Mouse (Mus musculus): ENCODE results near the gene Mob4. TPM values are rescaled to one million over a fixed set of nuclear protein-coding genes. Genes with fewer than 3 reads are reported as not detected.

The Mob4 gene
- polyA plus RNA-seq, 1 experiment: 45.4 TPM

DNA sequence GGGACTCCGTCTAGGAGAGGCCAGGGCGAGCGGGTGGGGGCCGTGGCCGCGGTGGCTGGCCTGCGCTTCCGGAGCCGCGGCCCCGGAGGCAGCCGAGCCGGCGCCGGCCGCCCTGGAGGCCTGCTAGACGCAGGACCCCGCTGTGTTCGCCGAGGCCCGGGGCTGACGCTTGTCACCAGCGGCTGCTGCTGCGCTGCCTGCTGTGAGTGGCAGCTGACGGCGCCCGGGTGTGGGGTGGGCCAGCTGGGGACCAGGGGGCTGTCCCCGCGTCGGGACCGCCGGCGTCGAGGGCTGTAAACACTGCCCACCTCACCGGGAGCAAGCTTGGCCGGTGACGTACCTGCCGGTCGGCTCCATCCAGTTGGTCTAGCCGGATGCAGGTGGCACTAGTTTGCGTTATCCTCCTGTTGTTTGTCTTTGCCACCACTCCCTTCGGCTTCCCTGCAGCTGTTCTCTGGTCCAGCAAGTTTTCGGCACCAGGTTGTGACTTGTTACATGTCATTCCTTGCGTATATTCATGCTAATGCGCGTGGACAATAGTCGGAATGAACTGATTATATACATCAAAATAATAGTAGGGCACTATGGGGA is 488 bp downstream of the Mob4 start:
- H3K4me3 ChIP-seq (ENCODE audit: insufficient read depth, low read length): peak overlapping the region; percentile 97
- peaks cover 12% of the 10 kb centered on the region for H3K4me1 ChIP-seq (ENCODE audit: control insufficient read depth, insufficient read depth, low read length)
- H3K27ac ChIP-seq (ENCODE audit: insufficient read depth, low read depth, low read length): peak overlapping the region; percentile 80
- TF ChIP-seq CTCF (IDR thresholded peaks at IDR 0.05; ENCODE audit: low read depth, low read length): no peak
- TF ChIP-seq POLR2A (IDR thresholded peaks at IDR 0.05; ENCODE audit: borderline replicate concordance, low read depth, low read length): no peak

GRCm38 (mm10) chr1:55132308-55132707 is 1.3 kb downstream of the Mob4 start:
- TF ChIP-seq POLR2A (IDR thresholded peaks at IDR 0.05; ENCODE audit: borderline replicate concordance, low read depth, low read length) (no peak), CTCF (IDR thresholded peaks at IDR 0.05; ENCODE audit: low read depth, low read length) (no peak)
- Histone ChIP-seq H3K4me3 (ENCODE audit: insufficient read depth, low read length) (peak overlapping the region; percentile 97; the same call in 1 of the 2 replicates), H3K27ac (ENCODE audit: insufficient read depth, low read depth, low read length) (no peak overlapping the region), H3K4me1 (ENCODE audit: control insufficient read depth, insufficient read depth, low read length) (peaks cover 12% of the 10 kb centered on the region)

- Histone ChIP-seq H3K4me3 (ENCODE audit: insufficient read depth, low read length) (no peak overlapping the region), H3K27ac (ENCODE audit: insufficient read depth, low read depth, low read length) (no peak overlapping the region), H3K4me1 (ENCODE audit: control insufficient read depth, insufficient read depth, low read length) (peaks cover 12% of the 10 kb centered on the region)
- TF ChIP-seq CTCF (IDR thresholded peaks at IDR 0.05; ENCODE audit: low read depth, low read length) (no peak), POLR2A (IDR thresholded peaks at IDR 0.05; ENCODE audit: borderline replicate concordance, low read depth, low read length) (no peak)
Observed at GRCm38 (mm10) chr1:55133173-55133572, 2.1 kb downstream of the Mob4 start.

- Histone ChIP-seq H3K4me3 (ENCODE audit: insufficient read depth, low read length) (no peak overlapping the region), H3K4me1 (ENCODE audit: control insufficient read depth, insufficient read depth, low read length) (peaks cover 12% of the 10 kb centered on the region), H3K27ac (ENCODE audit: insufficient read depth, low read depth, low read length) (no peak overlapping the region)
- no peak for TF ChIP-seq CTCF (IDR thresholded peaks at IDR 0.05; ENCODE audit: low read depth, low read length)
- no peak for TF ChIP-seq POLR2A (IDR thresholded peaks at IDR 0.05; ENCODE audit: borderline replicate concordance, low read depth, low read length)
Observed at GRCm38 (mm10) chr1:55134301-55134700, 3.3 kb downstream of the Mob4 start.

DNA sequence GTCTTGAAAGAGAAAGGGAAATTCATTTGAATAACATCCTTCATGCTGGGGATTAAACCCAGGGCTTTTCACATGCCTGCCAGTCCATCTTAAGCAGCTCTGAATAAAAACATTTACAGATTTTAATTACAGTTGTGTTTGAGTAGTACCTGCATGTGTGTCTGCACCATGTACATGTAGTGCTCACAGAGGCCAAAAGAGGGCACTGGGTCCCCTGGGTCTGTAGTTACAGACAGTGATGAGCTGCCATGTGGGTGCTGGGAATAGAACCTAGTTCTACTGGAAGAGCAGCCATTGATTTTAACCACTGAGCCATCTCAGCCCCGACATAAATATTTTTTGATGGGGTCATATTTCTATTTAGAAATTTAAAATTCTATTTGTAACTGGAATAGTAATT is 4.8 kb downstream of the Mob4 start:
- no peak for TF ChIP-seq POLR2A (IDR thresholded peaks at IDR 0.05; ENCODE audit: borderline replicate concordance, low read depth, low read length)
- no peak for TF ChIP-seq CTCF (IDR thresholded peaks at IDR 0.05; ENCODE audit: low read depth, low read length)
- no peak overlapping the region for H3K27ac ChIP-seq (ENCODE audit: insufficient read depth, low read depth, low read length)

GRCm38 (mm10) chr1:55144338-55144737 is 13.3 kb downstream of the Mob4 start:
- H3K4me3 ChIP-seq (ENCODE audit: insufficient read depth, low read length): no peak overlapping the region
- TF ChIP-seq CTCF (IDR thresholded peaks at IDR 0.05; ENCODE audit: low read depth, low read length) (no peak), POLR2A (IDR thresholded peaks at IDR 0.05; ENCODE audit: borderline replicate concordance, low read depth, low read length) (no peak)
- H3K27ac ChIP-seq (ENCODE audit: insufficient read depth, low read depth, low read length): no peak overlapping the region
- H3K4me1 ChIP-seq (ENCODE audit: control insufficient read depth, insufficient read depth, low read length): peaks cover 2% of the 10 kb centered on the region; the same call in 1 of the 2 replicates

More for the DNA sequence above, 4.8 kb downstream of the Mob4 start:
- peaks cover 12% of the 10 kb centered on the region for H3K4me1 ChIP-seq (ENCODE audit: control insufficient read depth, insufficient read depth, low read length)
- no peak overlapping the region for H3K4me3 ChIP-seq (ENCODE audit: insufficient read depth, low read length)

DNA sequence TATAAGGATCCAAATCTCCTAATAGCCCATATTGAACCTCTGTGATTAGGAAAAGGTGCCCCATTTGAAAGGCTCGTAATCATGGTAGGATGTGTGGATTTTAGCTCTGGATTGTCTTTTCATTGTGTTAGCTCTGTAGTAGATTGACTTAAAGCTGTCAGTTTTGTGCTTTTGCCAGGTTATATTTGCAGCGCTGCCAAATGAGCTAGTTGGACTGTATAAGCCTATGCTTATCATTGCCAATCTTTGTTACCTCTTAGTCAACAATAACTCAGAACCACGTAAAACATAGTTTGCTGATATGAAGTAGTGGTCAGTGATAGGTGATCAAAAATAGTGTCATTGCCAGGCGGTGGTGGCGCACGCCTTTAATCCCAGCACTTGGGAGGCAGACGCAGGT is 14.5 kb downstream of the Mob4 start:
- Histone ChIP-seq H3K4me3 (ENCODE audit: insufficient read depth, low read length) (no peak overlapping the region), H3K4me1 (ENCODE audit: control insufficient read depth, insufficient read depth, low read length) (peaks cover 2% of the 10 kb centered on the region; the same call in 1 of the 2 replicates), H3K27ac (ENCODE audit: insufficient read depth, low read depth, low read length) (no peak overlapping the region)
- no peak for TF ChIP-seq CTCF (IDR thresholded peaks at IDR 0.05; ENCODE audit: low read depth, low read length)
- TF ChIP-seq POLR2A (IDR thresholded peaks at IDR 0.05; ENCODE audit: borderline replicate concordance, low read depth, low read length): no peak

- Histone ChIP-seq H3K4me3 (ENCODE audit: insufficient read depth, low read length) (no peak overlapping the region), H3K27ac (ENCODE audit: insufficient read depth, low read depth, low read length) (no peak overlapping the region), H3K4me1 (ENCODE audit: control insufficient read depth, insufficient read depth, low read length) (no peaks in the 10 kb centered on the region)
- TF ChIP-seq CTCF (IDR thresholded peaks at IDR 0.05; ENCODE audit: low read depth, low read length) (no peak), POLR2A (IDR thresholded peaks at IDR 0.05; ENCODE audit: borderline replicate concordance, low read depth, low read length) (no peak)
Observed at GRCm38 (mm10) chr1:55157329-55157728, 26.3 kb downstream of the Mob4 start.

GRCm38 (mm10) chr1:55158211-55158610 is 27.2 kb downstream of the Mob4 start:
- TF ChIP-seq POLR2A (IDR thresholded peaks at IDR 0.05; ENCODE audit: borderline replicate concordance, low read depth, low read length) (no peak), CTCF (IDR thresholded peaks at IDR 0.05; ENCODE audit: low read depth, low read length) (no peak)
- no peak overlapping the region for H3K4me3 ChIP-seq (ENCODE audit: insufficient read depth, low read length)
- H3K4me1 ChIP-seq (ENCODE audit: control insufficient read depth, insufficient read depth, low read length): no peaks in the 10 kb centered on the region
- no peak overlapping the region for H3K27ac ChIP-seq (ENCODE audit: insufficient read depth, low read depth, low read length)

DNA sequence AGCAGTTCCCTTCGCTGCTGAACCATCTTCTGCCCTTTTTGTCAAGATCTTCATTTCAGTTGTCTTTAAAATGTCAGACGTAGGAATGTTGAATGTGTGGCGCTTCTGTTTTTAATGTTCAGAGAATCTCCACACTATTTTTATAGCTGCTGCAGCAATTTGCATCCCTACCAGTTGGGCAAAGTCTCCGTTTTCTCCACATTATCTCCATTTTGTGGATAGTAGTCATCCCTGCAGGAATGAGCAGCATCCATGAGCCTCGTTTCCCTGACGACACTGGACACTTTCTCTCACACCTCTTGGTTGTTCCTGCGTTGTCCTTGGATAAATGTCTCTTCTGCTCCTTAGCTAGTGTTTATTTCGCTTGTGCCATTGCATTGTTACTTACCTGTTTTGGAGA is 27.8 kb downstream of the Mob4 start:
- H3K4me3 ChIP-seq (ENCODE audit: insufficient read depth, low read length): no peak overlapping the region
- no peak for TF ChIP-seq POLR2A (IDR thresholded peaks at IDR 0.05; ENCODE audit: borderline replicate concordance, low read depth, low read length)
- no peak for TF ChIP-seq CTCF (IDR thresholded peaks at IDR 0.05; ENCODE audit: low read depth, low read length)
- 0 out of 2 replicates have a peak, but pooled peaks cover under 1% of the 10 kb centered on the region for H3K4me1 ChIP-seq (ENCODE audit: control insufficient read depth, insufficient read depth, low read length)
- H3K27ac ChIP-seq (ENCODE audit: insufficient read depth, low read depth, low read length): no peak overlapping the region
